Mouse (Mus musculus) R1 (cell line): ENCODE measurements around the gene Slc1a1.

Experiments
- DNase-seq: peaks from one replicate; pipeline ENCODE4 v3.0.0-alpha.2; 2018; ENCODE audit warnings: low read depth, low spot score

The Slc1a1 gene

GRCm38 (mm10) chr19:28916492-28916891 is 81.6 kb downstream of the Slc1a1 start:
- DNase-seq, result peak; percentile 13

- no peak for DNase-seq
Measured at GRCm38 (mm10) chr19:28917839-28918238, 83.0 kb downstream of the Slc1a1 start.

- DNase-seq, result no peak
Measured at GRCm38 (mm10) chr19:28926366-28926765, 91.5 kb downstream of the Slc1a1 start.

- DNase-seq, result no peak
Measured at GRCm38 (mm10) chr19:28927396-28927795, 92.5 kb downstream of the Slc1a1 start.

GRCm38 (mm10) chr19:28929034-28929433 is 94.2 kb downstream of the Slc1a1 start:
- no peak for DNase-seq

- no peak for DNase-seq
Measured at GRCm38 (mm10) chr19:28934897-28935296, 100.0 kb downstream of the Slc1a1 start.

- DNase-seq, result no peak
Measured at GRCm38 (mm10) chr19:28940135-28940874, 105.5 kb downstream of the Slc1a1 start.

GRCm38 (mm10) chr19:28941271-28941670 is 106.4 kb downstream of the Slc1a1 start:
- DNase-seq, result no peak

GRCm38 (mm10) chr19:28946782-28947181 is 111.9 kb downstream of the Slc1a1 start:
- DNase-seq, result no peak

- DNase-seq, result no peak
Measured at GRCm38 (mm10) chr19:28947311-28947710, 112.5 kb downstream of the Slc1a1 start.

GRCm38 (mm10) chr19:28951251-28951650 is 116.4 kb downstream of the Slc1a1 start:
- DNase-seq, result no peak

GRCm38 (mm10) chr19:28963113-28963512 is 128.3 kb downstream of the Slc1a1 start:
- DNase-seq, result peak; percentile 6

GRCm38 (mm10) chr19:28963513-28963841 is 128.6 kb downstream of the Slc1a1 start:
- DNase-seq, result no peak
